Mouse (Mus musculus) stomach, embryonic 15.5 days (tissue): ENCODE results near the gene Gm382. TPM values are rescaled to one million over a fixed set of nuclear protein-coding genes. Genes with fewer than 3 reads are reported as not detected.

Experiments used
- ATAC-seq: fragments of 200-750 bp; cut with Nextera tagmentation; 2 replicates; pipeline ENCODE4 v1.8.0; 2017; ENCODE audit warnings: low read depth, moderate number of reproducible peaks, moderate TSS enrichment; ENCODE audit not compliant: insufficient read depth, low FRiP score
- H3K27ac ChIP-seq: fragments of 300-500 bp; sonication (generic); 2 replicates; pipeline ENCODE4 v1.5.1; 2015; ENCODE audit warnings: mild to moderate bottlenecking, inconsistent platforms
- H3K27me3 ChIP-seq: fragments of 300-500 bp; sonication (generic); replicated peaks from 2 replicates; pipeline ENCODE4 v1.6.1; 2015; ENCODE audit warnings: inconsistent platforms
- H3K36me3 ChIP-seq: fragments of 300-500 bp; sonication (generic); 2 replicates; pipeline ENCODE4 v1.6.1; 2015; ENCODE audit warnings: inconsistent platforms
- H3K4me1 ChIP-seq: fragments of 300-500 bp; sonication (generic); 2 replicates; pipeline ENCODE4 v1.6.1; 2015; ENCODE audit warnings: inconsistent platforms
- H3K4me2 ChIP-seq: fragments of 300-500 bp; sonication (generic); 2 replicates; pipeline ENCODE4 v1.6.1; 2015; ENCODE audit warnings: mild to moderate bottlenecking, inconsistent platforms
- H3K4me3 ChIP-seq: fragments of 300-500 bp; sonication (generic); replicated peaks from 2 replicates; pipeline ENCODE4 v1.5.1; 2015; ENCODE audit warnings: inconsistent platforms
- H3K9ac ChIP-seq: fragments of 300-500 bp; sonication (generic); 2 replicates; pipeline ENCODE4 v1.6.1; 2015; ENCODE audit warnings: inconsistent platforms
- H3K9me3 ChIP-seq: fragments of 300-500 bp; sonication (generic); 2 replicates; pipeline ENCODE4 v1.6.1; 2016; ENCODE audit warnings: inconsistent platforms
- WGBS: fragments of 180-500 bp; shearing (Covaris S2); methylation state at CpG from one replicate; pipeline ENCODE4 v1.1.7; 2015; 5-methylcytosine and 5-hydroxymethylcytosine counted together
- polyA plus RNA-seq: library from polyadenylated mRNA; unstranded; fragments of >200 nt; fragmentation: Nextera tagmentation; extraction: Ambion mirVana; gene quantifications from 2 replicates; pipeline ENCODE4 v1.2.1, GENCODE M21; 2015

The Gm382 gene
- not detected in 2 replicates for polyA plus RNA-seq

GRCm38 (mm10) chrX:127039672-127040071, at the start of gene Gm382:
TSS of gene Gm382 (plus strand) at chrX:127039972.
- no peak for ATAC-seq
- 74% methylated on average over 1 of the region's 1 CpGs for WGBS

GRCm38 (mm10) chrX:127070179-127070578, 30.4 kb downstream of the Gm382 start:
- Histone ChIP-seq H3K4me1 (no peaks in the 10 kb centered on the region), H3K36me3 (no peaks in the 10 kb centered on the region), H3K9ac (no peak overlapping the region), H3K4me2 (no peak overlapping the region), H3K9me3 (no peaks in the 10 kb centered on the region), H3K27me3 (no peaks in the 10 kb centered on the region), H3K27ac (no peak overlapping the region), H3K4me3 (no peak overlapping the region)
- 82% methylated on average over 2 of the region's 2 CpGs for WGBS
- no peak for ATAC-seq

More at GRCm38 (mm10) chrX:127039672-127040071, at the start of gene Gm382:
- Histone ChIP-seq H3K4me2 (no peak within 1 kb of the TSS), H3K4me1 (no peaks in the 10 kb centered on the region), H3K36me3 (no peaks in the 10 kb centered on the region), H3K27ac (no peak within 1 kb of the TSS), H3K4me3 (no peak within 1 kb of the TSS), H3K27me3 (no peaks in the 10 kb centered on the region), H3K9me3 (no peaks in the 10 kb centered on the region), H3K9ac (no peak within 1 kb of the TSS)

- Histone ChIP-seq H3K27ac (no peak overlapping the region), H3K4me3 (no peak overlapping the region), H3K27me3 (no peaks in the 10 kb centered on the region), H3K9ac (no peak overlapping the region), H3K36me3 (no peaks in the 10 kb centered on the region), H3K4me2 (no peak overlapping the region), H3K9me3 (no peaks in the 10 kb centered on the region), H3K4me1 (no peaks in the 10 kb centered on the region)
- ATAC-seq: no peak
- WGBS: 70% methylated on average over 2 of the region's 2 CpGs
Measured at GRCm38 (mm10) chrX:127091282-127091681, 51.5 kb downstream of the Gm382 start.

GRCm38 (mm10) chrX:127093036-127093435, 53.3 kb downstream of the Gm382 start:
- H3K27me3 ChIP-seq: no peaks in the 10 kb centered on the region
- H3K9ac ChIP-seq: no peak overlapping the region
- no peak for ATAC-seq
- no peaks in the 10 kb centered on the region for H3K9me3 ChIP-seq
- no peak overlapping the region for H3K27ac ChIP-seq
- no peak overlapping the region for H3K4me2 ChIP-seq
- no peaks in the 10 kb centered on the region for H3K36me3 ChIP-seq
- no peak overlapping the region for H3K4me3 ChIP-seq
- H3K4me1 ChIP-seq: no peaks in the 10 kb centered on the region

- H3K9ac ChIP-seq: no peak overlapping the region
- H3K4me1 ChIP-seq: no peaks in the 10 kb centered on the region
- no peak for ATAC-seq
- no peaks in the 10 kb centered on the region for H3K27me3 ChIP-seq
- 87% methylated on average over 3 of the region's 3 CpGs for WGBS
- H3K9me3 ChIP-seq: no peaks in the 10 kb centered on the region
- no peak overlapping the region for H3K4me3 ChIP-seq
- H3K36me3 ChIP-seq: no peaks in the 10 kb centered on the region
- H3K4me2 ChIP-seq: no peak overlapping the region
- no peak overlapping the region for H3K27ac ChIP-seq
Measured at GRCm38 (mm10) chrX:127093961-127094360, 54.2 kb downstream of the Gm382 start.

- H3K4me3 ChIP-seq: no peak overlapping the region
- no peak overlapping the region for H3K27ac ChIP-seq
- H3K27me3 ChIP-seq: no peaks in the 10 kb centered on the region
- 77% methylated on average over 2 of the region's 2 CpGs for WGBS
- no peak overlapping the region for H3K9ac ChIP-seq
- H3K4me1 ChIP-seq: no peaks in the 10 kb centered on the region
- no peak for ATAC-seq
- H3K9me3 ChIP-seq: no peaks in the 10 kb centered on the region
- H3K36me3 ChIP-seq: no peaks in the 10 kb centered on the region
- H3K4me2 ChIP-seq: no peak overlapping the region
Measured at GRCm38 (mm10) chrX:127104341-127104740, 64.6 kb downstream of the Gm382 start.

Other genes starting within 250 kb of the Gm382 start
- gene 4932411N23Rik, start 224.1 kb upstream of the Gm382 start, polyA plus RNA-seq: not detected in 2 replicates